8 mouse cellular contexts compared by ENCODE assay signal in genomic region chr5:125178171-125179006, GRCm38 (mm10). TPM values are rescaled to one million over a fixed set of nuclear protein-coding genes. Genes with fewer than 3 reads are reported as not detected.
DNase-seq lines count a peak whose midpoint lies in the region; ATAC-seq and TF ChIP-seq lines count a peak whose summit lies in the region.

No protein-coding gene starts in this region.

- no peak for TF ChIP-seq EP300 in heart, adult 2 months (IDR thresholded peaks at IDR 0.05; ENCODE audit: insufficient read depth, low read depth, low read length)

- intact Hi-C loops in heart, adult 2 months (cut with DNase I): loop anchor here (1.0 to 5.0 kb wide), 4 partner anchors 14 to 89 kb away; no protein-coding TSS in a partner anchor

- no peaks in the 10 kb centered on the region for H3K27me3 ChIP-seq in heart, adult 2 months (ENCODE audit: control insufficient read depth, insufficient read depth, low read length)
- no peaks in the 10 kb centered on the region for H3K27me3 ChIP-seq in kidney, adult 2 months (replicated peaks; ENCODE audit: control insufficient read depth, insufficient read depth, low read length)
- H3K27me3 ChIP-seq in liver, embryonic 12.5 days (replicated peaks): peaks cover 19% of the 10 kb centered on the region
- no peaks in the 10 kb centered on the region for H3K27me3 ChIP-seq in neural tube, embryonic 12.5 days (replicated peaks)

- no peak for TF ChIP-seq POLR2A in heart, adult 2 months (IDR thresholded peaks at IDR 0.05; ENCODE audit: insufficient read depth, low read depth, low read length)
- TF ChIP-seq POLR2A in kidney, adult 2 months (IDR thresholded peaks at IDR 0.05; ENCODE audit: low read depth, low read length): no peak

- peak overlapping the region; percentile 90 for H3K27ac ChIP-seq in heart, adult 2 months
- H3K27ac ChIP-seq in kidney, adult 2 months (ENCODE audit: insufficient read depth, low read depth, low read length): peak overlapping the region; percentile 90
- peak overlapping the region; percentile 79 for H3K27ac ChIP-seq in liver, embryonic 12.5 days
- peak overlapping the region; percentile 81 for H3K27ac ChIP-seq in neural tube, embryonic 12.5 days

- H3K79me2 ChIP-seq in heart, adult 2 months (replicated peaks; ENCODE audit: control insufficient read depth, insufficient read depth, low read length): peaks cover 5% of the 10 kb centered on the region

- TF ChIP-seq CTCF in heart, adult 2 months (IDR thresholded peaks at IDR 0.05): peak; percentile 9; the same call in 1 of the 2 replicates
- no peak for TF ChIP-seq CTCF in kidney, adult 2 months (conservative IDR thresholded peaks at IDR 0.05; ENCODE audit: insufficient read depth, insufficient read length, low read depth, low read length)

- H3K4me1 ChIP-seq in heart, adult 2 months (ENCODE audit: control insufficient read depth, insufficient read depth, low read length): peaks cover 20% of the 10 kb centered on the region
- H3K4me1 ChIP-seq in kidney, adult 2 months (ENCODE audit: control insufficient read depth, insufficient read depth, low read length): peaks cover 36% of the 10 kb centered on the region
- peaks cover 67% of the 10 kb centered on the region for H3K4me1 ChIP-seq in liver, embryonic 12.5 days
- peaks cover 55% of the 10 kb centered on the region for H3K4me1 ChIP-seq in neural tube, embryonic 12.5 days

- 6% methylated on average over 60 of the region's 60 CpGs for WGBS in heart, adult 2 months
- 4% methylated on average over 58 of the region's 60 CpGs for WGBS in kidney, adult 2 months
- WGBS in liver, embryonic 12.5 days (ENCODE audit: insufficient replicate concordance): under 1% methylated on average over 59 of the region's 60 CpGs
- WGBS in neural tube, embryonic 12.5 days: under 1% methylated on average over 60 of the region's 60 CpGs

- H3K9ac ChIP-seq in heart, adult 2 months (ENCODE audit: low read depth, low read length): peak overlapping the region; percentile 89
- peak overlapping the region; percentile 77 for H3K9ac ChIP-seq in liver, embryonic 12.5 days
- H3K9ac ChIP-seq in neural tube, embryonic 12.5 days: peak overlapping the region; percentile 96

- H3K4me3 ChIP-seq in heart, adult 2 months: peak overlapping the region; percentile 71
- H3K4me3 ChIP-seq in kidney, adult 2 months (ENCODE audit: insufficient read depth, low read depth, low read length): peak overlapping the region; percentile 94
- H3K4me3 ChIP-seq in liver, embryonic 12.5 days: peak overlapping the region; percentile 81
- peak overlapping the region; percentile 93 for H3K4me3 ChIP-seq in neural tube, embryonic 12.5 days

- peak; percentile 52 for ATAC-seq in liver, embryonic 12.5 days
- peak; percentile 25 for ATAC-seq in neural tube, embryonic 12.5 days (ENCODE audit: low FRiP score, low read depth)

- H3K9me3 ChIP-seq in liver, embryonic 12.5 days (replicated peaks): no peaks in the 10 kb centered on the region
- H3K9me3 ChIP-seq in neural tube, embryonic 12.5 days: no peaks in the 10 kb centered on the region

- DNase-seq in B cell, adult 2 months: peak; percentile 61 to 62
- DNase-seq in adrenal gland, adult 2 months: peak; percentile 88
- DNase-seq in embryo, embryonic 9.5 days (ENCODE audit: extremely low spot score): peak; percentile 72
- DNase-seq in heart, adult 2 months: peak; percentile 83 to 87
- DNase-seq in kidney, adult 2 months: peak; percentile 74
- DNase-seq in testis, postnatal 10 days (ENCODE audit: low spot score): peak; percentile 77

- no peaks in the 10 kb centered on the region; the same call in 1 of the 2 replicates for H3K36me3 ChIP-seq in heart, adult 2 months (ENCODE audit: control insufficient read depth, insufficient read depth, low read length)
- no peaks in the 10 kb centered on the region for H3K36me3 ChIP-seq in kidney, adult 2 months (ENCODE audit: control insufficient read depth, insufficient read depth, low read length)
- no peaks in the 10 kb centered on the region for H3K36me3 ChIP-seq in liver, embryonic 12.5 days
- H3K36me3 ChIP-seq in neural tube, embryonic 12.5 days: no peaks in the 10 kb centered on the region

- peak overlapping the region; percentile 98 for H3K4me2 ChIP-seq in liver, embryonic 12.5 days
- H3K4me2 ChIP-seq in neural tube, embryonic 12.5 days (replicated peaks): peak overlapping the region; percentile 81

RNA-seq across cellular contexts. Expression of gene Ncor2, which starts 0.6 kb away (rescaled TPM):
- total RNA-seq in adrenal gland, adult 2 months (2021): 100 to 1,000 TPM; 149 to 340 TPM
- polyA plus RNA-seq in adrenal gland, adult 2 months (2012; rRNA removed): 183 and 229 TPM in 2 replicates
- total RNA-seq in heart, adult 2 months (2021): 10 to 100 TPM; 73.5 to 77.5 TPM
- polyA plus RNA-seq in heart, adult 2 months (2012; rRNA removed): 27.9 and 39.1 TPM in 2 replicates
- 32.0 and 38.8 TPM in 2 replicates for polyA plus RNA-seq in kidney, adult 2 months (2012; rRNA removed)
- 9.7 and 10.0 TPM in 2 replicates for polyA plus RNA-seq in liver, embryonic 12.5 days (2016; fragmentation: Nextera tagmentation; extraction: Ambion mirVana)
- polyA plus RNA-seq in neural tube, embryonic 12.5 days (2016; fragmentation: Nextera tagmentation; extraction: Ambion mirVana): 36.0 and 36.9 TPM in 2 replicates

Comparison
In these comparisons a context has a peak if more than half of its experiments do, and no peak if none do; other contexts are left out.
1. Peak in every context shown above with its lines: DNase-seq, ATAC-seq, H3K4me3 ChIP-seq and H3K27ac ChIP-seq.